Mouse (Mus musculus) lung, postnatal 0 days (tissue): ENCODE measurements around the gene Oser1.

Experiments
- CTCF ChIP-seq: IDR thresholded peaks from 2 replicates; pipeline ENCODE4 v1.5.1; 2016; ENCODE audit warnings: antibody characterized with exemption, mild to moderate bottlenecking
- EP300 ChIP-seq: IDR thresholded peaks from 2 replicates; pipeline ENCODE4 v1.6.1; 2016; ENCODE audit warnings: antibody characterized with exemption, mild to moderate bottlenecking, control low read depth

DNA sequence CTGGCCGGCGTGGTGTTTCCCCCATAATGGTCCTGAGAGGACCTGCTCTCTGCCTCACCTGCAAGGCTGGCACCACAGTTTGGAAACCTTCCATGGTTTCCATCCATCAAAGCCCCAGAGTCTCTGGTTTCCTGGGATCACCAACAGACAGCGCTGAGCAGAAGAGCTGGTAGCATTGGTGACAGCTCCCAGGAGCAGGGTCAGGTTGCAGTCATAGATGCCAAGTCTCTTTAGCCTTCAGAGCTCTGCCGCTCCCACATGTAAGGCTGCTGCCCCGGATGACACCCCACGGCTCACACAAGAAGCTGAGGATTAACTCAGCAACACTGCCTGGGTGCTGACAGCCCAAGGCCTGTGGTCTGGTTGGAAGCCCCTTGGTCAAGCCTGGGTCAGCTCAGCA lies 39.4 kb downstream of the Oser1 start:
- no peak for TF ChIP-seq CTCF
- TF ChIP-seq EP300: no peak
